Mouse (Mus musculus) frontal cortex, adult 2 months (tissue): ENCODE data around the gene Klrc1. TPM values are rescaled to one million over a fixed set of nuclear protein-coding genes. Genes with fewer than 3 reads are reported as not detected.
"Not testable (repeated sequence)": the region's sequence is repeated elsewhere in the genome, so short reads cannot be mapped to it uniquely, and the experiment has no call there.

Experiments used
- DNase-seq, 2 experiments: peaks; one replicate each; pipeline ENCODE4 v3.0.0; 2022; ENCODE audit warnings: low spot score in 1 of 2; ENCODE audit errors: extremely low spot score in 1 of 2
- polyA plus RNA-seq: library from polyadenylated mRNA; depleted of rRNA; stranded (reverse); fragments of >200 nt; gene quantifications from 2 replicates; pipeline ENCODE4 v1.2.3, GENCODE M21; 2012; rRNA removed

The Klrc1 gene
- not detected in 2 replicates for polyA plus RNA-seq

DNA sequence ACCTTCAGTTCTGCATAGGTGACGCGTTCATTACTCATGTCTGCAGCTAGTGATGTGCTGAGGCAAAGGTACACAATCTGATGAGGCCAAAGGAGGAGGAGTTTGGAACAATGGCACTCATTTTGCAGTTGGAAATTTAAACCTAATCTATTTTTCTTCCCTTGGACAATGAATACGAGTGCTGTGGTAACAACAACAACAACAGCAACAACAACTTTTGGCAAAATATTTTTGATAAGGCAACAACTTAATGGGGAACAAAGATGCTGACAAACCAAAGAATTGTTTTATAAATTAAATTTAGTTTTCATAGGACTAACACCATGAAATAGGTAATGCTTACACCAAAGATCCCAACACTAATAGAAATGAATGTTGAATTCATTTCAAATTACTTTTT is at the start of gene Klrc1:
TSS of gene Klrc1 (minus strand) at position 101 of the 400 bp plus-strand sequence.
- no peak for DNase-seq

DNA sequence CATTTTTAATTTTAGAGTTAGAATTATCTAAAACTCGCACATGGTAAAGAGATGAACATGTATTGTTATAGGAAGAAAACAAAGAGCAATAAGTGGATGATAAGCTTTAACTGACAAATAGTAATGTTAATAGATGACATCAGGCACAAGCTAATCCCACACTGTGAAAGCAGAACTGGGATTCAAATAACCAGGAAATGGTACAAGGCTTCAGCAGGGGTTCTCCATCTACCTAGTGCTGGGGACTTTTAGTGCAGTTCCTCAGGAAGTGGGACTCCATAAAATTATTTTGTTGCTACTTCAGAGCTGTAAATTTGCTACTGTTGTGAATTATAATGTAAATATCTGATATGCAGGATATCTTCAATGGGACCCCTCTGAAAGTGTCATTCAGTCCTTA is 48.5 kb upstream of the Klrc1 start:
- DNase-seq: no peak

DNA sequence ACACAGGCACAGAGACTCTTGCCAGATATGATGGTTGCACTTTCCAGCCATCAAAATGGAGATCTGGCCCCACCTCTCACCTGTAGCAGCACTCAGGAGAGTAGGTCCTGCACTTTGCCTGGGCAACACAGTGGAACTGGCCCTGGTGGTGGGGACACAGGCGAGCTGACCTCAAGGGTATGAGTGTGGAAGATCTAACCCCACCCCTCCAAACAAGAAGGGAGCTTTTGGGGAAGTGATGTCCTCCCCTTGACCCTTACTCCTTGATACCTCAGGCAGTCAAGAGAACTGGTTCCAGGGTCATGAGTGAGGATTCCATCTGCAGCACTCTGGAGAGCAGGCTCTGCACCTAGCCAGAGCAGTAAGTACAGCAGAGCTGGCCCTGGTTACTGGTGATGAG is 42.6 kb upstream of the Klrc1 start:
- DNase-seq: no peak

DNA sequence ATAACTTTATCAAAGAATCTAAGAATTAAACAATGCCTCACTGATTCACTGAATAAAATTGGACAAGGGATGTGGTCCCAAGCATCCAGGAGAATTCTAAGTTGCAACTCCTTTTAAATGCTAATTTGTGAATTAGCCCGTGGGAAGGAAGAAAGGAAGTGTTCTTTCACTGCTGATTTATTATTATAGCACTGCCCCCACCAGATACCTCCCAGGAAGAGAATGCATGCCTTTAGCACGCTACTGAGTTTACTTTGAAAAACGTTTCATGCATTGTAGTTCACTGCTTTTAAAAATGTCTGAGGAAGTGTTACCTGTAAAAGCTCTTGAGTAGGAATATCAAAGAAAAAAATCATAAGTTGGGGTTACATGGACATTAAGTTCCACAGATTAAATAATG is 41.7 kb upstream of the Klrc1 start:
- no peak for DNase-seq

DNA sequence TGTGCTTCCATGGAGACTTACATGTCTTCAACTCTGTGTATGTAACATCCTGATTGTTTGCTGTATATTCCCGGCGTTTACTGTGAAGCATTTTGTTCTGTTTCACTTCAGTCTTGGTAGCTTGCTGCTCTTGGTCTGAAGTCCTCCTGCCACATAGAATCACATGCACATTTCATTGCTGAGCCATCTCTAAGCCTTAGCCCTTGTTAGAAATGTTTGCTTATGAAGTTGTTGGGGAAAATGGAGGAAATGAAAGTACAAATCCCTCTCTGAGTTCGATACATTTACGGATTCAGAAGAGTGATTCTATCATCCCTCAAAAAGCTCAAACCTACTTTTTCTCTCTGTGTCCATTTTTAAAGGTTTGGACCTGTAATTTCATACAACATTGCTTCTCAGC is 38.3 kb upstream of the Klrc1 start, which contains the start of gene Klri1:
TSS of gene Klri1 (minus strand) at position 101 of the 400 bp plus-strand sequence.
- DNase-seq: no peak

DNA sequence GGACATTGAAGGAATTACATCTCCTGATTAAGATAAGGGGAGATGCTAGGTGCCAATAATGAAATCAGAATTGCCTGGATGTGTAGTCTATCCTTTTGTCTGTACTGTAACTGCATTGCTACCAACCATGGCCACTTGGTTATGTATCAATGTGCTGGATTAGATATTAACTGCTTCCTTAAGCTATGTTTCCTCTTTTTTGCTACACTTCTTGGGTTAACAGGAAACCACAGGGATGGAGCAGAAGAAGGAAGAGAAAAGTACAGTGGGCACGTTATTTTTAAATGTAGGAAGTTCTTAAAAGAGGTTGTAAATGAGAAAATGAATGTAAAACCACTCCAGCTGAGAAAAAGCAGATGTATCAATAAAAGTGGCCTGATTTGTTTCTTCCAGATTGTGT is 34.8 kb upstream of the Klrc1 start:
- DNase-seq: no peak

DNA sequence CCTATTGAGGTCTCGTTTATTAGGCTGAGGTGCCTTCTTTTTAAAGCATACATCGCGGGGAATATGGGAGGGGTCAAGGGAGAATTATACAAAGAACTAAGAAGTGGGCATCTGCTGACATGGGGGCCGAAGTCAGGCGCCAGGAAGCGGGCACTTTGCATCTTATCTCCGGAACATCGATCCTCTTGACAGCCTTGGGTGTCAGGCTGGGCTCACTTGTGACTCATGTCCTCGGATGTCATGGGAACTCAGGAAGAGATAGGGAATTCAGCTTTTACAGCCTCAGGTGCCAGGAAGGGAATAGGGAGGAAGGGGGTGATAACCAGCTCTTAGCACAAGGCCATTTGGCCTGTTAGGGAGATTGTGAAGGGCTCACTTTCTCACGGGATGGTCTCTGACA is 12.7 kb upstream of the Klrc1 start:
- DNase-seq: not testable (repeated sequence)

DNA sequence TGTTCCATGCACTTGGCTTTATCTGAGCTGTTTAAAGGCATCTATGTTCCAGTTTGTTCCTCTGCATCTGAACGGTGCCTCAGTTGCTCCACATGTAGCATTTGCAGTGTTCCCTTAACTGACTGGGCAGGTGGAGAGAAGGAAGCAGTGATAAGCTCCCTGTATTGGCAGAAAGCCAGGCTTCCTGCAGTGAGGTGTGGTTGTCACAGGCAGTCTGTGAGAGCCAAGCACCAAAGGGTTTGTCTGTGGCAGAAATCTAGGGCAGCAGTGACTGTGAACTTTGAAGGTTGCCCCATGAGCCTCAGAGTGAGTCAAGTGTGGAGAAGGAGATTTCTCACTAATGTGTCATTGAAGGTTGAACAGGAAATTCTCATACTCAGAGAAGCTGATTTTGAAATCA is 1.6 kb upstream of the Klrc1 start:
- DNase-seq: no peak

DNA sequence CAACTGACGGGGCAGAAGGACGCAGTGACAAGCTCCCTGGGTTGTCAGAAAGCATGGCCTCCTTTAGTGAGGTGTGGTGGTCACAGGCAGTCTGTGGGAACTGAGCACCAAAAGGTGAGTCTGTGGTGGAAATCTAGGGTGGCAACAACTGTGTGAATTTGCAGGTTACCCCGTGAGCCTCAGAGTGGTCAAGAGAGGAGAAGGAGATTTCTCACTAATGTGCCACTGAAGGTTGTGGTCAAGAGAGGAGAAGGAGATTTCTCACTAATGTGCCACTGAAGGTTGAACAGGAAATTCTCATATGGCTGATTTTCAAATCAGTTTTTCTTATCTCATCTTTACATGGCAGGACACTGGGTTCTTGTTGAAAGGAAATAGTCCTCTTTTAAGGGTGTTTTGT is 17.5 kb downstream of the Klrc1 start:
- DNase-seq: not testable (repeated sequence)

DNA sequence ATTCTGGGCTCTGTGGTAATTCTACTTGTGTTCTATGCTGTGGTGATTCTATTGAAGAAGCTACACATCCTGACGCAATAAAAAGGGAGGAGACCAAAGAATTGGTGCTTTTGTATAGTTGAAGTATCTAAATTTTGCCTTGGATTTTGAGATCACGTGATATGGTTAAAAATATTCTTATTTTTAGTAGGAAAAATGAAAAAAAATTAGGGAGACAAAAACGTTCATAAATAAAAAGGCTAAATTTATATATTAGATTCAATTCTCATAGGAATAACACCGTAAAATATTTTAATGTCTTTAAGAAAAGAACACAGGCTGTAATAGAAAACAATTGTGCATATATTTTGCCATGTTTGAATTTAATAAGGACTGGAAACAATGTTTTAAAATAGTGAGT is 18.2 kb downstream of the Klrc1 start, which contains the start of gene Klrc2:
TSS of gene Klrc2 (minus strand) at position 101 of the 400 bp plus-strand sequence.
- not testable (repeated sequence) for DNase-seq

DNA sequence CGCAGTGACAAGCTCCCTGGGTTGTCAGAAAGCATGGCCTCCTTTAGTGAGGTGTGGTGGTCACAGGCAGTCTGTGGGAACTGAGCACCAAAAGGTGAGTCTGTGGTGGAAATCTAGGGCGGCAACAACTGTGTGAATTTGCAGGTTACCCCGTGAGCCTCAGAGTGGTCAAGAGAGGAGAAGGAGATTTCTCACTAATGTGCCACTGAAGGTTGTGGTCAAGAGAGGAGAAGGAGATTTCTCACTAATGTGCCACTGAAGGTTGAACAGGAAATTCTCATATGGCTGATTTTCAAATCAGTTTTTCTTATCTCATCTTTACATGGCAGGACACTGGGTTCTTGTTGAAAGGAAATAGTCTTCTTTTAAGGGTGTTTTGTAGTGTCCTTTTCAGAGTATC is 34.7 kb downstream of the Klrc1 start:
- DNase-seq: not testable (repeated sequence)

DNA sequence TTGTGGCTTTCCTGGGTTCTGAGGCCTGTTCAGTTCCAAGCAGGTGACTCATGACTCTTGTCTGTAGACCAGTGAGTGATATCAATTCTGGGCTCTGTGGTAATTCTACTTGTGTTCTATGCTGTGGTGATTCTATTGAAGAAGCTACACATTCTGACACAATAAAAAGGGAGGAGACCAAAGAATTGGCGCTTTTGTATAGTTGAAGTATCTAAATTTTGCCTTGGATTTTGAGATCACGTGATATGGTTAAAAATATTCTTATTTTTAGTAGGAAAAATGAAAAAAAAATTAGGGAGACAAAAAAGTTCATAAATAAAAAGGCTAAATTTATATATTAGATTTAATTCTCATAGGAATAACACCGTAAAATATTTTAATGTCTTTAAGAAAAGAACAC is 35.5 kb downstream of the Klrc1 start, which contains the start of gene Klrc3:
TSS of gene Klrc3 (minus strand) at position 101 of the 400 bp plus-strand sequence.
- not testable (repeated sequence) for DNase-seq

DNA sequence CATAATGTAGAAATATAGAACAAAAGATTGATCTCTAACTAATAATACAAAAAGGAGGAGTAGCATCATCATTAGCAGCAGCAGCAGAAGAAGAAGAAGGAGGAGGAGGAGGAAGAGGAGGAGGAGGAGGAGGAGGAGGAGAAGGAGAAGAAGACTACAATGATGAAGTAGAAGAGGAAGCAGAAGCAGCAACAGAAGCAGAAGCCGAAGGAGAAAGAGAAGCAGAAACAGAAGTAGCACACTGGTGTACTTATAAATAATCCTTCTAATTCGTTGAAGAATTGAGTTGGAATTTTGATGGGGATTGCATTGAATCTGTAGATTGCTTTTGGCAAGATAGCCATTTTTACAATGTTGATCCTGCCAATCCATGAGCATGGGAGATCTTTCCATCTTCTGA is 47.7 kb downstream of the Klrc1 start:
- DNase-seq: not testable (repeated sequence)

DNA sequence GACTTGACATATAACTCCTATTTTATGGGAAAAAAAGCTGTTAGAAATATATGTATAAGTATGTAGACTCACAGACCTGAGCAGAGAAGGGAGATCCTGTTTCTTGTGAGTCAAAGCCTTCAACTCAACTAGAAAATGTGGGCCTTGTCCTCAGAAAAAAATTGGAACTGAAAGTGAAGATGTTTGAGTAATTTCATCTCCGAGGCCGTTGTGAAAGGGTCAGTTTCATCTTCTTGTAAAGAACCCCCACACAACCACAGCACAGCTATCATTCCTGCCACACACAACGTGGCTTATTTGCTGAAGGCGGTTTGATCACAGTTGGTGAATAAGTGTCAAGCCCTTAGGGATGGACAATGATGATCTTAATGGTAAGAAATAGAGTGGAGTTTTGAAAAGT is 55.0 kb downstream of the Klrc1 start, which contains the start of gene Klrk1:
TSS of gene Klrk1 (minus strand) at position 130 of the 400 bp plus-strand sequence.
- DNase-seq: no peak

Other genes starting within 250 kb of the Klrc1 start
- gene Clec1a, start 227.0 kb downstream of the Klrc1 start, polyA plus RNA-seq: 1.4 and 1.9 TPM in 2 replicates
- gene Olr1, start 171.8 kb downstream of the Klrc1 start, polyA plus RNA-seq: 0.20 and 0.63 TPM in 2 replicates
- gene Tmem52b, start 166.4 kb downstream of the Klrc1 start, polyA plus RNA-seq: not detected in 2 replicates
- 510 and 530 TPM in 2 replicates for gene Gabarapl1, start 145.8 kb downstream of the Klrc1 start, polyA plus RNA-seq
- 0.38 and 0.53 TPM in 2 replicates for gene Klre1, start 101.1 kb downstream of the Klrc1 start, polyA plus RNA-seq
- 0.21 and 0.22 TPM in 2 replicates for gene Klrd1, start 87.2 kb downstream of the Klrc1 start, polyA plus RNA-seq
- 0.04 TPM in 1 of 2 replicates, not detected in the other for gene Klrk1, start 55.1 kb downstream of the Klrc1 start, polyA plus RNA-seq
- not detected in 2 replicates for gene Klrc3, start 35.6 kb downstream of the Klrc1 start, polyA plus RNA-seq
- gene Klrc2, start 18.3 kb downstream of the Klrc1 start, polyA plus RNA-seq: not detected in 2 replicates
- gene Klri1, start 38.2 kb upstream of the Klrc1 start, polyA plus RNA-seq: not detected in 2 replicates
- gene Klri2, start 61.5 kb upstream of the Klrc1 start, polyA plus RNA-seq: 0.08 TPM in 1 of 2 replicates, not detected in the other
- gene Gm156, start 105.3 kb upstream of the Klrc1 start, polyA plus RNA-seq: not detected in 2 replicates
- not detected in 2 replicates for gene Gm17631, start 183.7 kb upstream of the Klrc1 start, polyA plus RNA-seq
- not detected in 2 replicates for gene Klra17, start 197.7 kb upstream of the Klrc1 start, polyA plus RNA-seq
- gene Klra5, start 238.7 kb upstream of the Klrc1 start, polyA plus RNA-seq: not detected in 2 replicates